Mouse (Mus musculus): ENCODE measurements around the gene Abhd5. TPM values are rescaled to one million over a fixed set of nuclear protein-coding genes. Genes with fewer than 3 reads are reported as not detected.

The Abhd5 gene
- polyA plus RNA-seq, 1 experiment from 2014 or later: 21.1 TPM

GRCm38 (mm10) chr9:122322356-122322755 lies 29.1 kb upstream of the Abhd5 start:
- Histone ChIP-seq H3K9me3 (no peaks in the 10 kb centered on the region), H3K4me1 (no peaks in the 10 kb centered on the region), H3K27ac (no peak overlapping the region), H3K27me3 (ENCODE audit: poor library complexity, severe bottlenecking) (peaks cover 9% of the 10 kb centered on the region), H3K4me3 (no peak overlapping the region), H3K36me3 (replicated peaks) (no peaks in the 10 kb centered on the region)
- DNase-seq (ENCODE audit: extremely low spot score, low spot score): no peak
- 76% methylated on average over 3 of the region's 3 CpGs for WGBS

GRCm38 (mm10) chr9:122325996-122326395 lies 25.4 kb upstream of the Abhd5 start:
- no peaks in the 10 kb centered on the region for H3K36me3 ChIP-seq (replicated peaks)
- no peak for DNase-seq (ENCODE audit: extremely low spot score, low spot score)
- no peaks in the 10 kb centered on the region for H3K9me3 ChIP-seq
- H3K4me1 ChIP-seq: no peaks in the 10 kb centered on the region
- no peak overlapping the region for H3K27ac ChIP-seq
- no peaks in the 10 kb centered on the region for H3K27me3 ChIP-seq (ENCODE audit: poor library complexity, severe bottlenecking)
- WGBS: 92% methylated on average over 1 of the region's 1 CpGs
- no peak overlapping the region for H3K4me3 ChIP-seq

- Histone ChIP-seq H3K4me1 (no peaks in the 10 kb centered on the region), H3K4me3 (no peak overlapping the region), H3K27me3 (ENCODE audit: poor library complexity, severe bottlenecking) (no peaks in the 10 kb centered on the region), H3K9me3 (no peaks in the 10 kb centered on the region), H3K36me3 (replicated peaks) (no peaks in the 10 kb centered on the region), H3K27ac (no peak overlapping the region)
- WGBS: 68% methylated on average over 3 of the region's 3 CpGs
- DNase-seq (ENCODE audit: extremely low spot score, low spot score): no peak
Observed at GRCm38 (mm10) chr9:122328199-122328598, 23.2 kb upstream of the Abhd5 start.

- H3K36me3 ChIP-seq (replicated peaks): no peaks in the 10 kb centered on the region
- 73% methylated on average over 2 of the region's 2 CpGs for WGBS
- no peaks in the 10 kb centered on the region for H3K27me3 ChIP-seq (ENCODE audit: poor library complexity, severe bottlenecking)
- H3K9me3 ChIP-seq: no peaks in the 10 kb centered on the region
- no peaks in the 10 kb centered on the region for H3K4me1 ChIP-seq
- no peak for DNase-seq (ENCODE audit: extremely low spot score, low spot score)
- no peak overlapping the region for H3K4me3 ChIP-seq
- H3K27ac ChIP-seq: no peak overlapping the region
Observed at GRCm38 (mm10) chr9:122336677-122337076, 14.7 kb upstream of the Abhd5 start.

GRCm38 (mm10) chr9:122337510-122337931 lies 13.9 kb upstream of the Abhd5 start:
- Histone ChIP-seq H3K27me3 (ENCODE audit: poor library complexity, severe bottlenecking) (no peaks in the 10 kb centered on the region), H3K4me1 (no peaks in the 10 kb centered on the region), H3K9me3 (no peaks in the 10 kb centered on the region), H3K27ac (no peak overlapping the region), H3K4me3 (no peak overlapping the region), H3K36me3 (replicated peaks) (no peaks in the 10 kb centered on the region)
- 61% methylated on average over 8 of the region's 8 CpGs for WGBS
- DNase-seq (ENCODE audit: extremely low spot score, low spot score): no peak

GRCm38 (mm10) chr9:122339972-122340371 lies 11.4 kb upstream of the Abhd5 start:
- no peaks in the 10 kb centered on the region for H3K27me3 ChIP-seq (ENCODE audit: poor library complexity, severe bottlenecking)
- H3K36me3 ChIP-seq (replicated peaks): no peaks in the 10 kb centered on the region
- H3K27ac ChIP-seq: no peak overlapping the region
- H3K4me1 ChIP-seq: no peaks in the 10 kb centered on the region
- WGBS: 71% methylated on average over 5 of the region's 5 CpGs
- DNase-seq (ENCODE audit: extremely low spot score, low spot score): no peak
- no peaks in the 10 kb centered on the region for H3K9me3 ChIP-seq
- H3K4me3 ChIP-seq: no peak overlapping the region

- Histone ChIP-seq H3K27ac (no peak overlapping the region), H3K4me1 (no peaks in the 10 kb centered on the region), H3K27me3 (ENCODE audit: poor library complexity, severe bottlenecking) (no peaks in the 10 kb centered on the region), H3K4me3 (no peak overlapping the region), H3K9me3 (no peaks in the 10 kb centered on the region), H3K36me3 (replicated peaks) (no peaks in the 10 kb centered on the region)
- DNase-seq (ENCODE audit: extremely low spot score, low spot score): no peak
- WGBS: 94% methylated on average over 7 of the region's 7 CpGs
Observed at GRCm38 (mm10) chr9:122343399-122343798, 8.0 kb upstream of the Abhd5 start.

GRCm38 (mm10) chr9:122344560-122344959 lies 6.8 kb upstream of the Abhd5 start:
- DNase-seq (ENCODE audit: extremely low spot score, low spot score): no peak
- WGBS: 89% methylated on average over 8 of the region's 8 CpGs

GRCm38 (mm10) chr9:122345291-122345690 lies 6.1 kb upstream of the Abhd5 start:
- DNase-seq (ENCODE audit: extremely low spot score, low spot score): no peak
- H3K4me1 ChIP-seq: no peaks in the 10 kb centered on the region
- no peak overlapping the region for H3K4me3 ChIP-seq
- 0 out of 2 replicates have a peak, but pooled peaks cover 4% of the 10 kb centered on the region for H3K27me3 ChIP-seq (ENCODE audit: poor library complexity, severe bottlenecking)
- no peaks in the 10 kb centered on the region for H3K9me3 ChIP-seq
- no peak overlapping the region for H3K27ac ChIP-seq
- 77% methylated on average over 3 of the region's 3 CpGs for WGBS
- H3K36me3 ChIP-seq (replicated peaks): no peaks in the 10 kb centered on the region

More at GRCm38 (mm10) chr9:122344560-122344959, 6.8 kb upstream of the Abhd5 start:
- H3K27me3 ChIP-seq (ENCODE audit: poor library complexity, severe bottlenecking): no peaks in the 10 kb centered on the region
- no peaks in the 10 kb centered on the region for H3K9me3 ChIP-seq
- no peak overlapping the region for H3K4me3 ChIP-seq
- H3K4me1 ChIP-seq: no peaks in the 10 kb centered on the region
- no peaks in the 10 kb centered on the region for H3K36me3 ChIP-seq (replicated peaks)
- H3K27ac ChIP-seq: no peak overlapping the region

GRCm38 (mm10) chr9:122346059-122346458 lies 5.3 kb upstream of the Abhd5 start:
- DNase-seq (ENCODE audit: extremely low spot score, low spot score): no peak
- WGBS: 89% methylated on average over 5 of the region's 5 CpGs
- Histone ChIP-seq H3K36me3 (replicated peaks) (no peaks in the 10 kb centered on the region), H3K4me3 (no peak overlapping the region), H3K9me3 (no peaks in the 10 kb centered on the region), H3K27ac (no peak overlapping the region), H3K4me1 (peaks cover 3% of the 10 kb centered on the region), H3K27me3 (ENCODE audit: poor library complexity, severe bottlenecking) (peaks cover 12% of the 10 kb centered on the region)

- Histone ChIP-seq H3K4me3 (no peak overlapping the region), H3K27me3 (ENCODE audit: poor library complexity, severe bottlenecking) (peaks cover 18% of the 10 kb centered on the region), H3K36me3 (replicated peaks) (no peaks in the 10 kb centered on the region), H3K9me3 (no peaks in the 10 kb centered on the region), H3K4me1 (peaks cover 15% of the 10 kb centered on the region), H3K27ac (no peak overlapping the region)
- 96% methylated on average over 1 of the region's 1 CpGs for WGBS
- DNase-seq (ENCODE audit: extremely low spot score, low spot score): no peak
Observed at GRCm38 (mm10) chr9:122347882-122348281, 3.5 kb upstream of the Abhd5 start.

GRCm38 (mm10) chr9:122349286-122349685 lies 2.1 kb upstream of the Abhd5 start:
- H3K9me3 ChIP-seq: no peaks in the 10 kb centered on the region
- H3K36me3 ChIP-seq (replicated peaks): no peaks in the 10 kb centered on the region
- no peak for DNase-seq (ENCODE audit: extremely low spot score, low spot score)
- no peak overlapping the region for H3K27ac ChIP-seq
- H3K4me3 ChIP-seq: no peak overlapping the region
- peaks cover 30% of the 10 kb centered on the region for H3K27me3 ChIP-seq (ENCODE audit: poor library complexity, severe bottlenecking)
- H3K4me1 ChIP-seq: peaks cover 15% of the 10 kb centered on the region
- WGBS: 93% methylated on average over 4 of the region's 4 CpGs

GRCm38 (mm10) chr9:122350396-122351130 lies 845 bp upstream of the Abhd5 start:
- Histone ChIP-seq H3K36me3 (replicated peaks) (no peaks in the 10 kb centered on the region), H3K4me3 (peak overlapping the region; percentile 69; the same call in 1 of the 2 replicates), H3K9me3 (no peaks in the 10 kb centered on the region), H3K4me1 (peaks cover 15% of the 10 kb centered on the region), H3K27me3 (ENCODE audit: poor library complexity, severe bottlenecking) (peaks cover 30% of the 10 kb centered on the region), H3K27ac (no peak overlapping the region)
- no peak for DNase-seq (ENCODE audit: extremely low spot score, low spot score)
- 82% methylated on average over 7 of the region's 7 CpGs for WGBS

Measured in forebrain, embryonic 10.5 days (tissue).